Mouse (Mus musculus) CD4-positive helper T cell, adult 2 months (primary cell): Measurements from ENCODE around the gene Rpl27a.

Experiments
- DNase-seq: peaks from one replicate; pipeline ENCODE4 v3.0.0-alpha.2; 2012; ENCODE audit warnings: low read depth, missing footprints, low spot score

Rpl27a gene

DNA sequence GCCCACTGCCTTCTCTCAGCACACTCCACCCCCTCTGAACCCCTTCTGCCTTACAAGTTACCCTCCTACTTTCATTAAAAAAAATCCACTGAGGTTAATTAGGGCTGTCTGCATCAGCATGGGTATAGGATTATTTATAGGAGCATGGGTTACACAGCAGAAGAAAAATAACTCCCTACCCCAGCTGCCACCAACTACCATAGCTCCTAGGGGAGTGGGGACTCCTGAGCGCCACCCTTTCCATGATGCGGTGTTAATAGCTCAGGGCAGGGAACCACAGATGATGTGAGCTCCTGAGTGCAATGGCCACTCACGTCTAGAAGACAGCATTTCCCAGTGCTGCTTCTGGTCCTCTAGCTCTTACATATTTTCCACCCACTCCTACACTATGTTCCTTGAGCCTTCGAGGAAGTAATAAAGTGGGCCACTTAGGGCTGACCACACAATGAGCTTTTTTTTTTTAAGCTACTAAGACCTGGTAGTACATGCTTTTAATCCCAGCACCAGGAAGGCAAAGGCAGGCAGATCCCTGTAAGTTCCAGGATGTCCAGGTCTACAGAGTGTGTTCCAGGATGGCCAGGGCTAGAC, 44.9 kb downstream of the Rpl27a start:
- DNase-seq, result no peak

DNA sequence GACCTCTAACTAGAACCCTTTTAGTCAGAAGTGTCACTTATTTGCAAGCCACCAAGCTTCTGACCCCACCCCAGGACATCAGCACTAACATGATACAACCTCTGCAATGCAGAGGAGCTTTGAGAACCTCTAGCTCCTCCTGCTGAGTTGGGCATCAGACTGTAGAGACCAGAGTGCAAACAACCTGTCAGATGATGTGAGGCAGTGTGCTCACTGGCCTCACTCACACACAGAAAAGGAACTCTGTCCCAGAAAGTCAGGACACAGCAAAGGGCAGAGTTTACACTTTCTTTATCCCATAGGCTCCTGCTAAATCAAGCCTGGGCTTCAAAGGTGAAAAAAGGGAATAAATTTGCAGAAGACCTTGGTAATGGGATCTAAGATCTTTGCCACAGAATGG, 47.4 kb downstream of the Rpl27a start:
- DNase-seq, result no peak

DNA sequence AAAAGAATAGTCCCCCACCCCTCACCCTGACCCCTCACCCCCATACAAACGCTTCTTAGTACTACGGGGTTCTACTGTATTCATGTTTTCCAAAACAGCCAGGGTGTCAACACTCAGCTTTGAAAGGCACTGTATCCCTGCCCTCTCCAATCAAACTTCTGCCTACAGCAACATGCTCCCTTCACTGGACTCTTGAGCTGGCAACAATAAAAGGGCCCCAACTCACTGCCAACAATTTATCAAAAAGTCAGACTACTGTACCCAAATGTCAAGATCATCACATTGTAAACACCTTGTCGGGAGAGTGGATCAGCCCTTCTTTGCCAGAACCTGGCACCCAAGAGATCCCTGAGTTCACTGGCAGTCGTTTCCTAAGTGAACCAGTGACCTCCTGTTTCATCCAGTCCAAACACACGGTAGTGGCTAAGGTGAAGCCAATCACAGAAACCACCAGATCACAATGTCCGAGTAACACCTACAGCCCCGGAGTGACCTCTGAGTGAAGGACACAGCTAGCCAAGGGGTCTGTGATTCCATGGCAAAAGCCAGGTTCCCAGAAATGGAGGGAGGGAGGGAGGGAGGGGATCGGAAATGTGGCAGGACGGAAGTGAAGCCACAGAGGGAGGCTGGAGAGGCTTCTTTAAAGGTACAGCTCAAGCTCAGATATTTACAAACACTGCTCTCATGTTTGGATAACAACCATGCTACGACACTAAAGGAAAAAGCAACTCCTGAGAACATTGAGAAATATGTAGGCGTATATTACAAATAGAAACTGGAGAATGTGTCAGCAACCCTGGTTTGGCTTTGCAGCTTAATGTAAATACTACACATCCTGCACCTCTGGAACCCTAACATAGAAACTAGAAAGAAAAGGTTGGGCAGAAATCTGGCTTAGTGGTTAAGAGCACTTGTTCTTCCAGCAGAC, 48.2 kb downstream of the Rpl27a start:
- DNase-seq, result no peak

DNA sequence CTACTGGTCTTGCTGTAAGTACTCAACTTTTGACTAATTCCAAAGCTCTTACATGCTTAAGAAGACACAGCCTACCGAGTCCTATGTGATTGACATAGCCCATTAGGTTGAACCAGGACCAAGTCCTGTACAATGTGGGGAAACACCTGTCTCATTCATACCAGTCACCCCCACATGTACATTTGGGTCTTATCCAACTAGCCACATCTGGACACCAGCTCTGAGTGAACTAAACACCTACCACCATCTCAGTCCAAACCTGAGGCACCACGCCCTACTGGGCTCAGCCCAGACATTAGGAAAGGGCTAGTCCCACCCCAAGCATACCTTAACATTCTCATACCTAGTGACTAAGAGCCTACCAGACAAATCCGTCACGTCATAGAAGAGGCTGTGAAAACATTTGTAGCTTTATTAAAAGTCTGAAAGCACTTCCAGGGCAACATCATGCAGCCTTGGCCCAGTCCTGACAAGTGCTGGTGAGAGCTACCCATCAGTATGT, 49.5 kb downstream of the Rpl27a start:
- no peak for DNase-seq
